Mouse (Mus musculus) midbrain, embryonic 12.5 days (tissue): ENCODE data around the gene Tcp11l2. TPM values are rescaled to one million over a fixed set of nuclear protein-coding genes. Genes with fewer than 3 reads are reported as not detected.

Experiments
- ATAC-seq: fragments of 200-750 bp; cut with Nextera tagmentation; 2 replicates; pipeline ENCODE4 v1.8.0; 2017; ENCODE audit warnings: low read depth, moderate TSS enrichment, moderate library complexity; ENCODE audit not compliant: low FRiP score
- H3K27ac ChIP-seq: fragments of 300-500 bp; sonication (generic); replicated peaks from 2 replicates; pipeline ENCODE4 v1.5.1; 2016; ENCODE audit warnings: mild to moderate bottlenecking
- H3K27me3 ChIP-seq: fragments of 300-500 bp; sonication (generic); 2 replicates; pipeline ENCODE4 v1.6.1; 2016; ENCODE audit warnings: mild to moderate bottlenecking
- H3K36me3 ChIP-seq: fragments of 300-500 bp; sonication (generic); 2 replicates; pipeline ENCODE4 v1.6.1; 2016
- H3K4me1 ChIP-seq: fragments of 300-500 bp; sonication (generic); 2 replicates; pipeline ENCODE4 v1.6.1; 2016
- H3K4me2 ChIP-seq: fragments of 300-500 bp; sonication (generic); replicated peaks from 2 replicates; pipeline ENCODE4 v1.6.1; 2016; ENCODE audit warnings: mild to moderate bottlenecking, moderate library complexity
- H3K4me3 ChIP-seq: fragments of 300-500 bp; sonication (generic); 2 replicates; pipeline ENCODE4 v1.5.1; 2016; ENCODE audit warnings: mild to moderate bottlenecking
- H3K9ac ChIP-seq: fragments of 300-500 bp; sonication (generic); replicated peaks from 2 replicates; pipeline ENCODE4 v1.6.1; 2016; ENCODE audit warnings: mild to moderate bottlenecking, moderate library complexity
- H3K9me3 ChIP-seq: fragments of 300-500 bp; sonication (generic); 2 replicates; pipeline ENCODE4 v1.6.1; 2016; ENCODE audit warnings: mild to moderate bottlenecking
- WGBS: fragments of 180-500 bp; shearing (Covaris S2); methylation state at CpG from one replicate; pipeline ENCODE4 v1.1.7; 2016; 5-methylcytosine and 5-hydroxymethylcytosine counted together
- polyA plus RNA-seq: library from polyadenylated mRNA; unstranded; fragments of >200 nt; fragmentation: Nextera tagmentation; extraction: Ambion mirVana; gene quantifications from 2 replicates; pipeline ENCODE4 v1.2.1, GENCODE M21; 2016

The Tcp11l2 gene
- 15.8 and 16.7 TPM in 2 replicates for polyA plus RNA-seq

GRCm38 (mm10) chr10:84576395-84577070 is at the start of gene Tcp11l2:
Gene Tcp11l2, plus strand, starts transcription at chr10:84576626.
- Histone ChIP-seq H3K9me3 (no peaks in the 10 kb centered on the region), H3K9ac (peak within 1 kb of the TSS; percentile 55), H3K4me1 (peaks cover 7% of the 10 kb centered on the region), H3K4me3 (peak within 1 kb of the TSS; percentile 65), H3K4me2 (peak within 1 kb of the TSS; percentile 97), H3K27me3 (peaks cover 16% of the 10 kb centered on the region), H3K36me3 (no peaks in the 10 kb centered on the region), H3K27ac (peak within 1 kb of the TSS; percentile 67)
- ATAC-seq, result peak; percentile 98
- 1% methylated on average over 46 of the region's 46 CpGs for WGBS

- Histone ChIP-seq H3K27ac (no peak overlapping the region), H3K4me3 (no peak overlapping the region), H3K4me1 (peaks cover 30% of the 10 kb centered on the region), H3K9ac (no peak overlapping the region), H3K4me2 (no peak overlapping the region), H3K36me3 (peaks cover 48% of the 10 kb centered on the region), H3K27me3 (no peaks in the 10 kb centered on the region), H3K9me3 (no peaks in the 10 kb centered on the region)
- whole genome bisulfite sequencing, result 75% methylated on average over 5 of the region's 5 CpGs
- no peak for ATAC-seq
Observed at GRCm38 (mm10) chr10:84527070-84527469, 49.4 kb upstream of the Tcp11l2 start.

GRCm38 (mm10) chr10:84527631-84528030 is 48.8 kb upstream of the Tcp11l2 start:
- 83% methylated on average over 12 of the region's 12 CpGs for WGBS
- Histone ChIP-seq H3K4me2 (no peak overlapping the region), H3K9ac (no peak overlapping the region), H3K36me3 (peaks cover 48% of the 10 kb centered on the region), H3K4me3 (no peak overlapping the region), H3K27ac (no peak overlapping the region), H3K9me3 (no peaks in the 10 kb centered on the region), H3K27me3 (no peaks in the 10 kb centered on the region), H3K4me1 (peaks cover 35% of the 10 kb centered on the region)
- ATAC-seq, result no peak

- H3K9me3 ChIP-seq, result no peaks in the 10 kb centered on the region
- no peak for ATAC-seq
- H3K4me3 ChIP-seq, result peak overlapping the region; percentile 91; the same call in 1 of the 2 replicates
- 0 out of 2 replicates have a peak overlapping the region, but pooled peaks have one; percentile 66 for H3K27ac ChIP-seq
- H3K36me3 ChIP-seq, result peaks cover 33% of the 10 kb centered on the region
- no peaks in the 10 kb centered on the region for H3K27me3 ChIP-seq
- H3K4me2 ChIP-seq, result peak overlapping the region; percentile 65
- peaks cover 46% of the 10 kb centered on the region for H3K4me1 ChIP-seq
- WGBS, result 93% methylated on average over 8 of the region's 8 CpGs
- H3K9ac ChIP-seq, result no peak overlapping the region
Observed at GRCm38 (mm10) chr10:84530388-84530787, 46.0 kb upstream of the Tcp11l2 start.

- Histone ChIP-seq H3K4me2 (peak overlapping the region; percentile 65), H3K27me3 (no peaks in the 10 kb centered on the region), H3K9me3 (no peaks in the 10 kb centered on the region), H3K4me1 (peaks cover 44% of the 10 kb centered on the region), H3K4me3 (peak overlapping the region; percentile 91), H3K36me3 (peaks cover 26% of the 10 kb centered on the region), H3K9ac (peak overlapping the region; percentile 98; the same call in 1 of the 2 replicates), H3K27ac (peak overlapping the region; percentile 91)
- WGBS, result 71% methylated on average over 4 of the region's 4 CpGs
- no peak for ATAC-seq
Observed at GRCm38 (mm10) chr10:84531576-84531975, 44.9 kb upstream of the Tcp11l2 start.

- H3K27ac ChIP-seq, result peak overlapping the region; percentile 91
- ATAC-seq, result no peak
- WGBS, result 76% methylated on average over 16 of the region's 16 CpGs
Observed at GRCm38 (mm10) chr10:84532191-84532889, 44.1 kb upstream of the Tcp11l2 start.

GRCm38 (mm10) chr10:84532911-84533882 is 43.2 kb upstream of the Tcp11l2 start:
- H3K9ac ChIP-seq, result peak overlapping the region; percentile 98
- peak overlapping the region; percentile 91 for H3K27ac ChIP-seq
- no peaks in the 10 kb centered on the region for H3K27me3 ChIP-seq
- ATAC-seq, result peak; percentile 44
- H3K4me2 ChIP-seq, result peak overlapping the region; percentile 65
- peaks cover 12% of the 10 kb centered on the region for H3K36me3 ChIP-seq
- H3K9me3 ChIP-seq, result no peaks in the 10 kb centered on the region
- WGBS, result 1% methylated on average over 41 of the region's 72 CpGs
- H3K4me1 ChIP-seq, result peaks cover 43% of the 10 kb centered on the region
- H3K4me3 ChIP-seq, result peak overlapping the region; percentile 91

More at GRCm38 (mm10) chr10:84532191-84532889, 44.1 kb upstream of the Tcp11l2 start:
- no peaks in the 10 kb centered on the region for H3K9me3 ChIP-seq
- H3K9ac ChIP-seq, result peak overlapping the region; percentile 98
- peak overlapping the region; percentile 65 for H3K4me2 ChIP-seq
- peaks cover 43% of the 10 kb centered on the region for H3K4me1 ChIP-seq
- peaks cover 20% of the 10 kb centered on the region for H3K36me3 ChIP-seq
- no peaks in the 10 kb centered on the region for H3K27me3 ChIP-seq
- peak overlapping the region; percentile 91 for H3K4me3 ChIP-seq

- peak within 1 kb of the TSS; percentile 91 for H3K27ac ChIP-seq
- peak within 1 kb of the TSS; percentile 98 for H3K9ac ChIP-seq
- H3K36me3 ChIP-seq, result 0 out of 2 replicates have a peak, but pooled peaks cover 4% of the 10 kb centered on the region
- peaks cover 42% of the 10 kb centered on the region for H3K4me1 ChIP-seq
- WGBS, result 2% methylated on average over 10 of the region's 64 CpGs
- H3K27me3 ChIP-seq, result no peaks in the 10 kb centered on the region
- no peaks in the 10 kb centered on the region for H3K9me3 ChIP-seq
- H3K4me2 ChIP-seq, result peak within 1 kb of the TSS; percentile 65
- H3K4me3 ChIP-seq, result peak within 1 kb of the TSS; percentile 91
- ATAC-seq, result peak; percentile 88
Observed at GRCm38 (mm10) chr10:84533912-84534671, 42.3 kb upstream of the Tcp11l2 start, which contains the start of gene Ckap4. Gene Ckap4, minus strand, starts transcription at chr10:84534062.

- Histone ChIP-seq H3K4me1 (peaks cover 33% of the 10 kb centered on the region), H3K27ac (no peak overlapping the region), H3K4me3 (no peak overlapping the region), H3K9ac (no peak overlapping the region), H3K4me2 (no peak overlapping the region), H3K36me3 (no peaks in the 10 kb centered on the region), H3K27me3 (no peaks in the 10 kb centered on the region), H3K9me3 (no peaks in the 10 kb centered on the region)
- no peak for ATAC-seq
- 76% methylated on average over 5 of the region's 5 CpGs for WGBS
Observed at GRCm38 (mm10) chr10:84535458-84535857, 41.0 kb upstream of the Tcp11l2 start.

- ATAC-seq, result no peak
- 70% methylated on average over 4 of the region's 4 CpGs for WGBS
- Histone ChIP-seq H3K9ac (no peak overlapping the region), H3K27ac (no peak overlapping the region), H3K4me1 (peaks cover 29% of the 10 kb centered on the region), H3K9me3 (no peaks in the 10 kb centered on the region), H3K36me3 (no peaks in the 10 kb centered on the region), H3K4me2 (no peak overlapping the region), H3K27me3 (no peaks in the 10 kb centered on the region), H3K4me3 (no peak overlapping the region)
Observed at GRCm38 (mm10) chr10:84535859-84536258, 40.6 kb upstream of the Tcp11l2 start.

- Histone ChIP-seq H3K4me1 (0 out of 2 replicates have a peak, but pooled peaks cover 3% of the 10 kb centered on the region), H3K27ac (no peak overlapping the region), H3K9me3 (no peaks in the 10 kb centered on the region), H3K4me3 (no peak overlapping the region), H3K36me3 (no peaks in the 10 kb centered on the region), H3K4me2 (no peak overlapping the region), H3K27me3 (no peaks in the 10 kb centered on the region), H3K9ac (no peak overlapping the region)
- no peak for ATAC-seq
- WGBS, result 92% methylated on average over 6 of the region's 6 CpGs
Observed at GRCm38 (mm10) chr10:84539651-84540050, 36.8 kb upstream of the Tcp11l2 start.
